Mouse (Mus musculus) ES-E14 (cell line): ENCODE measurements around the gene Kif18b.

Experiments used
- CHD2 ChIP-seq: IDR thresholded peaks from 2 replicates; pipeline ENCODE4 v1.6.1; 2014; ENCODE audit warnings: mild to moderate bottlenecking, low read depth, low read length, inconsistent platforms
- HCFC1 ChIP-seq: IDR thresholded peaks from 2 replicates; pipeline ENCODE4 v1.6.1; 2012; ENCODE audit warnings: low read length, inconsistent platforms, borderline replicate concordance; ENCODE audit not compliant: insufficient read depth
- MAFK ChIP-seq: IDR thresholded peaks from 2 replicates; pipeline ENCODE4 v1.6.1; 2014; ENCODE audit warnings: mild to moderate bottlenecking, low read depth, low read length, inconsistent platforms; ENCODE audit not compliant: insufficient read depth
- ZC3H11A ChIP-seq: IDR thresholded peaks from 2 replicates; pipeline ENCODE4 v1.6.1; 2012; ENCODE audit warnings: low read depth, mild to moderate bottlenecking, inconsistent platforms, low read length, borderline replicate concordance
- ZNF384 ChIP-seq: IDR thresholded peaks from 2 replicates; pipeline ENCODE4 v1.6.1; 2012; ENCODE audit warnings: low read depth, low read length, inconsistent platforms

DNA sequence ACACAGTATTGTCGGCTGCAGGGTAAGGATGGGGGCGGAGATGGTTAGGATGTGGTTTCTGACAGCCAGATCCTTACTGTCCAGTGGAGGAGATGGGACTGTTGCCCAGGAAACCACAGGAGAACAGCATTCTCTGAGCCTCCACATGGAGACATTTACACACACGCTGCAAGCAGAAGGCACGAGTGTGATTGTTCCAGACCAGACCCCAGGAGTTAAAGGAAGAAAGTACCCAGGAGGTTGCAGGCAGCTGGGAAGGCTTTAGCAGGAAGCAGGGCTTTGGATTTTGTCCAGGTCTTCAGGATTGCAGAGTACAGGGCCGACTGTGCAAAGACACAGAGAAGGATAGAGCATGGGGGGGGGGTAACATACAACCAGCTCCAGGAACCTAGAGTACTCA, 46.7 kb upstream of the Kif18b start:
- TF ChIP-seq MAFK (no peak), ZNF384 (no peak), ZC3H11A (no peak), CHD2 (no peak), HCFC1 (no peak)
